Mouse (Mus musculus) liver, embryonic 14.5 days (tissue): Measurements from ENCODE around the gene Gm26602. TPM values are rescaled to one million over a fixed set of nuclear protein-coding genes. Genes with fewer than 3 reads are reported as not detected.

Experiments
- ATAC-seq: fragments of 200-750 bp; cut with Nextera tagmentation; 2 replicates; pipeline ENCODE4 v1.8.0; 2017; ENCODE audit warnings: moderate number of reproducible peaks, mild to moderate bottlenecking, moderate library complexity; ENCODE audit not compliant: insufficient read depth
- DNase-seq, 3 experiments: peaks; one replicate each; pipeline ENCODE4 v3.0.0-alpha.2; 2012 to 2013; ENCODE audit warnings: low read depth in 3 of 3, low spot score in 3 of 3
- H3K27ac ChIP-seq: fragments of 300-500 bp; sonication (generic); 2 replicates; pipeline ENCODE4 v1.5.1; 2014; ENCODE audit warnings: moderate library complexity, mild to moderate bottlenecking, control low read depth, inconsistent platforms
- H3K27me3 ChIP-seq: fragments of 300-500 bp; sonication (generic); 2 replicates; pipeline ENCODE4 v1.6.1; 2014; ENCODE audit warnings: mild to moderate bottlenecking, low read length, moderate library complexity; ENCODE audit not compliant: control insufficient read depth, insufficient read depth
- H3K36me3 ChIP-seq: fragments of 300-500 bp; sonication (generic); replicated peaks from 2 replicates; pipeline ENCODE4 v1.6.1; 2014; ENCODE audit warnings: low read depth; ENCODE audit not compliant: control insufficient read depth, insufficient read depth
- H3K4me1 ChIP-seq, 2 experiments: fragments of 200-500 bp in 1 of 2; fragments of 300-500 bp in 1 of 2; sonication (generic) in 1 of 2; replicated peaks; 2 replicates each; pipeline ENCODE4 v1.6.1; 2012 to 2014; ENCODE audit warnings: antibody characterized with exemption in 1 of 2, inconsistent platforms in 1 of 2, low read length in 1 of 2; ENCODE audit not compliant: control insufficient read depth in 2 of 2, insufficient read depth in 2 of 2
- H3K4me2 ChIP-seq: fragments of 300-500 bp; sonication (generic); 2 replicates; pipeline ENCODE4 v1.6.1; 2014; ENCODE audit warnings: low read depth, mild to moderate bottlenecking, control low read depth, moderate library complexity
- H3K4me3 ChIP-seq, 2 experiments: fragments of 200-500 bp in 1 of 2; fragments of 300-500 bp in 1 of 2; sonication (generic) in 1 of 2; 2 replicates each; pipeline ENCODE4 v1.5.1; 2012 to 2014; ENCODE audit warnings: low read depth in 2 of 2, low read length in 2 of 2, mild to moderate bottlenecking in 2 of 2, control low read depth in 1 of 2, inconsistent platforms in 1 of 2, moderate library complexity in 1 of 2; ENCODE audit not compliant: insufficient read depth in 1 of 2
- H3K9ac ChIP-seq: fragments of 300-500 bp; sonication (generic); replicated peaks from 2 replicates; pipeline ENCODE4 v1.6.1; 2014; ENCODE audit warnings: mild to moderate bottlenecking, control low read depth, moderate library complexity
- H3K9me3 ChIP-seq: fragments of 300-500 bp; sonication (generic); 2 replicates; pipeline ENCODE4 v1.6.1; 2016; ENCODE audit warnings: low read length, mixed read lengths; ENCODE audit not compliant: control insufficient read depth
- CTCF ChIP-seq: IDR thresholded peaks from 2 replicates; pipeline ENCODE4 v1.5.1; 2016; ENCODE audit warnings: antibody characterized with exemption, low read depth, control low read depth
- EP300 ChIP-seq: IDR thresholded peaks from 2 replicates; pipeline ENCODE4 v1.6.1; 2016; ENCODE audit warnings: antibody characterized with exemption, low read depth
- WGBS: fragments of 180-500 bp; shearing (Covaris S2); extraction: QIAGEN DNeasy Blood & Tissue Kit; methylation state at CpG from one replicate; pipeline ENCODE4 v1.1.7; 2014; ENCODE audit not compliant: insufficient replicate concordance; 5-methylcytosine and 5-hydroxymethylcytosine counted together
- polyA plus RNA-seq, 2 experiments: library from polyadenylated mRNA; depleted of rRNA in 1 of 2; stranded (reverse) in 1 of 2; unstranded in 1 of 2; fragments of >200 nt; fragmentation: Nextera tagmentation in 1 of 2; extraction: Ambion mirVana in 1 of 2; gene quantifications; 2 replicates each; pipeline versions ENCODE4 v1.2.1 to v1.2.3; 2012 to 2014

Gene Gm26602
- polyA plus RNA-seq, 2 experiments = not detected

GRCm38 (mm10) chr10:79864351-79865188 is 46.1 kb upstream of the Gm26602 start:
- peak; percentile 12 for ATAC-seq
- TF ChIP-seq EP300 (no peak), CTCF (no peak)
- no peaks in the 10 kb centered on the region for H3K4me1 ChIP-seq
- no peak overlapping the region for H3K4me2 ChIP-seq
- H3K36me3 ChIP-seq = peaks cover 45% of the 10 kb centered on the region
- no peak overlapping the region for H3K9ac ChIP-seq
- H3K9me3 ChIP-seq = no peaks in the 10 kb centered on the region
- no peak overlapping the region for H3K4me3 ChIP-seq
- H3K27ac ChIP-seq = no peak overlapping the region
- no peak for DNase-seq
- H3K27me3 ChIP-seq = no peaks in the 10 kb centered on the region
- WGBS = 48% methylated on average over 10 of the region's 10 CpGs

GRCm38 (mm10) chr10:79865189-79865601 is 45.5 kb upstream of the Gm26602 start:
- Histone ChIP-seq H3K4me3 (no peak overlapping the region), H3K27me3 (no peaks in the 10 kb centered on the region), H3K4me2 (no peak overlapping the region), H3K27ac (no peak overlapping the region), H3K9me3 (no peaks in the 10 kb centered on the region), H3K36me3 (peaks cover 38% of the 10 kb centered on the region), H3K4me1 (no peaks in the 10 kb centered on the region), H3K9ac (no peak overlapping the region)
- DNase-seq = no peak
- ATAC-seq = 0 out of 2 replicates have a peak, but pooled peaks have one; percentile 11
- WGBS = 65% methylated on average over 12 of the region's 12 CpGs
- no peak for TF ChIP-seq CTCF
- TF ChIP-seq EP300 = no peak

DNA sequence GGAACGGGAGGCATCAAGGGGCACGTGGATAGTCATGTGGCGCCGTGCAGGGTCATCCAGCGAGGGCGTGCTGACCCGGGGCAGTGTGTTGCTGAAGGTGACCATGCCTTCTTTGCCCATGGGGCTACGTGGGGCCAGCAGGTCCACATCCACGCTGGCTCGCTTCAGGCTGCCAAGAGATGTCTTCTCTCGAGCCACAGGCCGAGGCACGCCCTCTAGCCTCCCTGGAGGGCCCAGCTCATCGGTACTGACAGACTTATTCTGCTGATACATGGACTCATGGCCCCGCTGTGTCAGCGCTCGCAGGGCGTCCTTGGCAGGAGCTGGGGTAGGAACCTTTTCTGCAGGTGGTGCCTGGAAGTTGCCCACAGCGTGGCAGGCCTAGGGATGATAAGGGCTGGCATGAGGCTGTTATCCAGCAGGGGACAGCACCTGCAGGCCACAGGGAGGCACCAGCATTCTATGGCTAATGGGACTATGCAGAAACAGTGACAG is 44.8 kb upstream of the Gm26602 start:
- no peak overlapping the region for H3K27ac ChIP-seq
- H3K9ac ChIP-seq = no peak overlapping the region
- H3K9me3 ChIP-seq = no peaks in the 10 kb centered on the region
- H3K27me3 ChIP-seq = no peaks in the 10 kb centered on the region
- DNase-seq (no peak), ATAC-seq (peak; percentile 11; the same call in 1 of the 2 replicates)
- no peak for TF ChIP-seq EP300
- peak; percentile 73 for TF ChIP-seq CTCF
- peaks cover 32% of the 10 kb centered on the region for H3K36me3 ChIP-seq
- 60% methylated on average over 19 of the region's 19 CpGs for WGBS
- H3K4me1 ChIP-seq = no peaks in the 10 kb centered on the region
- H3K4me2 ChIP-seq = no peak overlapping the region
- no peak overlapping the region for H3K4me3 ChIP-seq

DNA sequence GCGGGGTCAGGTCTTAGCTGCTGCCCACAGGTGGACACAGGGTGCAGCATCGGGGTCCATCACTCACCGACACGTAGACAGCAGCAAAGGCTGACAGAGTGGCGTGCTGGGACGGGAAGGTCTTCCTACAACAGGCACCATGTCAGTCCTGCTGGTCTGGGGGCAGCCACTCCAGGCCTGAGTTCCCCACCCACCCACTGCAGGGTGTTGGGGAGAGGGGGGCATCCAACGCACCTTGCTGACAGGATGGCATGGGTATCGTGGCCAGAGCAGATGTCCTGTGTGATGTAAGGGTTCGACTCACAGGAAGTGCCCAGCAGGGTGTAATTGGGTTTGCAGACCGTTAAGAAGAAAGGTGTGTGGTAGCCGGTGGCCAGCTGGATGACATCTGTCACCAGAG is 44.1 kb upstream of the Gm26602 start:
- no peak overlapping the region for H3K4me2 ChIP-seq
- TF ChIP-seq EP300 = no peak
- TF ChIP-seq CTCF = no peak
- no peak overlapping the region for H3K4me3 ChIP-seq
- H3K36me3 ChIP-seq = peaks cover 24% of the 10 kb centered on the region
- no peak overlapping the region for H3K9ac ChIP-seq
- H3K4me1 ChIP-seq = no peaks in the 10 kb centered on the region
- 77% methylated on average over 11 of the region's 11 CpGs for WGBS
- no peak overlapping the region for H3K27ac ChIP-seq
- H3K9me3 ChIP-seq = no peaks in the 10 kb centered on the region
- no peak for ATAC-seq
- no peak for DNase-seq
- H3K27me3 ChIP-seq = no peaks in the 10 kb centered on the region

- no peak for ATAC-seq
- Histone ChIP-seq H3K27ac (no peak overlapping the region), H3K4me2 (no peak overlapping the region), H3K9ac (no peak overlapping the region), H3K36me3 (no peaks in the 10 kb centered on the region), H3K27me3 (peaks cover 14% of the 10 kb centered on the region), H3K4me3 (no peak overlapping the region), H3K9me3 (no peaks in the 10 kb centered on the region), H3K4me1 (no peaks in the 10 kb centered on the region; a peak in 1 of 4 replicates)
- WGBS = 71% methylated on average over 8 of the region's 8 CpGs
- TF ChIP-seq EP300 (no peak), CTCF (no peak)
- DNase-seq = no peak
Observed at GRCm38 (mm10) chr10:79871845-79872244, 38.8 kb upstream of the Gm26602 start.
